Mouse (Mus musculus) embryonic facial prominence, embryonic 12.5 days (tissue): ENCODE measurements around the gene Myo6. TPM values are rescaled to one million over a fixed set of nuclear protein-coding genes. Genes with fewer than 3 reads are reported as not detected.

ENCODE experiments used
- ATAC-seq: fragments of 200-750 bp; cut with Nextera tagmentation; 2 replicates; pipeline ENCODE4 v1.8.0; 2017; ENCODE audit not compliant: insufficient number of reproducible peaks, insufficient read depth, low FRiP score, low TSS enrichment
- H3K27ac ChIP-seq: fragments of 300-500 bp; sonication (generic); 2 replicates; pipeline ENCODE4 v1.5.1; 2016; ENCODE audit warnings: mild to moderate bottlenecking
- H3K27me3 ChIP-seq: fragments of 300-500 bp; sonication (generic); 2 replicates; pipeline ENCODE4 v1.6.1; 2016; ENCODE audit warnings: mild to moderate bottlenecking, moderate library complexity
- H3K36me3 ChIP-seq: fragments of 300-500 bp; sonication (generic); 2 replicates; pipeline ENCODE4 v1.6.1; 2016; ENCODE audit warnings: mild to moderate bottlenecking
- H3K4me1 ChIP-seq: fragments of 300-500 bp; sonication (generic); 2 replicates; pipeline ENCODE4 v1.6.1; 2016
- H3K4me2 ChIP-seq: fragments of 300-500 bp; sonication (generic); replicated peaks from 2 replicates; pipeline ENCODE4 v1.6.1; 2016; ENCODE audit warnings: mild to moderate bottlenecking, moderate library complexity
- H3K4me3 ChIP-seq: fragments of 300-500 bp; sonication (generic); 2 replicates; pipeline ENCODE4 v1.5.1; 2016; ENCODE audit warnings: mild to moderate bottlenecking
- H3K9ac ChIP-seq: fragments of 300-500 bp; sonication (generic); 2 replicates; pipeline ENCODE4 v1.6.1; 2016; ENCODE audit warnings: mild to moderate bottlenecking, moderate library complexity
- H3K9me3 ChIP-seq: fragments of 300-500 bp; sonication (generic); 2 replicates; pipeline ENCODE4 v1.6.1; 2016; ENCODE audit warnings: mild to moderate bottlenecking, moderate library complexity
- WGBS: fragments of 180-500 bp; shearing (Covaris S2); methylation state at CpG from one replicate; pipeline ENCODE4 v1.1.7; 2016; 5-methylcytosine and 5-hydroxymethylcytosine counted together
- polyA plus RNA-seq: library from polyadenylated mRNA; unstranded; fragments of >200 nt; fragmentation: Nextera tagmentation; extraction: Ambion mirVana; gene quantifications from 2 replicates; pipeline ENCODE4 v1.2.1, GENCODE M21; 2016

The Myo6 gene
- 12.6 and 15.0 TPM in 2 replicates for polyA plus RNA-seq

DNA sequence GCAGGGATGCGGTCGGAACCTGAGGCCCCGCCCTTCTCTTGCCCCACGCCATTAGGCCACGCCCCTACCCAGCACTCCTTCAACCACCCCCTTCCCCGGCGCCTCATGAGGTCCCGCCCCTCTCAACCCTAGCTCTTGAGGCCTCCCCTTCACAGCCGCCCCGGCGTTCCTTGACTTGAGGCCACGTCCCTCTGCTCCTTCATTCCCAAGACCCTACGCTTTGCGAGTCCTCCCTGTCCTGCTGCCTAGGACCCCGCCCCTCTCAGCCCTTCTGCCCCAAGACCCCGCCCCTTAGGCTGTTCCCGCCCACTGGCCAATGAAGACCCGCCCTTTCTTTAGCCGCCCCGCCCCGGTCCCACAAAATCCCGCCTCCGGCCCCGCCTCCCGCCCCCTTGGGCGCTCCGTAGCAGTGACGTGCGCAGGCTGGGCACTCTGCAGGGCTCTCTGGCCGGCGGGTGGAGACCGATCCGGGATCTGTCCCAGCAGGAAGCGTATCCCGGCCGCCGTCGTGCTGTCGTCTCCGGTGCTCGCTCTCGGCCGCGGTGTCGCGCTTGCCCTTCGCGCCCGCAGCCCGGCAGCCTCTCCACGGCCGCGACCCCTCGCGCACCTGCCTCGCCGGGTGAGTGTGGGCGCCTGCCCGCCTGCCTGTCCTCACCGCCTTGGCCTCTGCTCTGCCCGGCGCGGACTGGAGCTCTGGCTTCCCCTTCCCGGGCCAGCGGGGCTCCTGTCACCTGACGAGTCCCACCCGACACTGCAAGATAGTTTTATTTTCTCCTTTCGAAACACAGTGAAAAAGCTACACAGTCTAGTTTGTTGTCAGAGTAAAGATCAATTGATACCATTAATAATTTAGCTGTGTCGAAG is at the start of gene Myo6:
Myo6 (plus strand) TSS at position 421 of the 864 bp plus-strand sequence.
- H3K9ac ChIP-seq: peak within 1 kb of the TSS; percentile 73
- peaks cover 10% of the 10 kb centered on the region for H3K4me1 ChIP-seq
- peak within 1 kb of the TSS; percentile 79 for H3K4me3 ChIP-seq
- no peaks in the 10 kb centered on the region for H3K36me3 ChIP-seq
- under 1% methylated on average over 69 of the region's 69 CpGs for WGBS
- H3K27me3 ChIP-seq: no peaks in the 10 kb centered on the region
- peak within 1 kb of the TSS; percentile 76 for H3K27ac ChIP-seq
- peak; percentile 97 for ATAC-seq
- no peaks in the 10 kb centered on the region for H3K9me3 ChIP-seq
- H3K4me2 ChIP-seq: peak within 1 kb of the TSS; percentile 82

DNA sequence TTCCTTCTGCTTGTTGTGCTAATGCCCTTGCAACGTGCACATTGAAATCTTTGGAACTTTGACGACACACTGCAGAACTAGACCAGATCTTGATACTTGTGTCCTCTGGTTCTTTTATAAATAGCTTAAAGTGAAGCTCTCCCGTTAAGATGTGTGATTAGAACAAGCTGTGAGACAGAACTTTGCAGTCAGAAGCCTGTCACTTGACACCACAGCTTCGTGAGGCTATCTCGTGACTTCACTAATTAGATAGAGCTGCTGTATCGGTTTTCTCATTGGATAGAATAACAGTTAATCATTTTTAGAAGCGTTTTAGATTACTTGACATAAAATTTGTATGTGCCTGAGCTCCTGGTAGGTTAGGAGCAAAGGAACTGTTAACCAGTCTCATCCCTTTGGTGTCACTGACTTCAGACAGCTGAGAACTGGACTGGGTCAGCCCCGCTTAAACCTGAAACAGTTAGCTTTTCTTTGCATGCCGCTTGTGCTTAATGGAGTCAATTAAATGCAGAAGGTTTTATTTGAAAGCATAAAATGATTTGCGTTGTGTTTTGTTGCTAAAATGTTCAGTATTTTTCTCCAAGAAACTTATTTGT is 18.7 kb upstream of the Myo6 start:
- H3K36me3 ChIP-seq: peaks cover 31% of the 10 kb centered on the region
- WGBS: 30% methylated on average over 10 of the region's 10 CpGs

DNA sequence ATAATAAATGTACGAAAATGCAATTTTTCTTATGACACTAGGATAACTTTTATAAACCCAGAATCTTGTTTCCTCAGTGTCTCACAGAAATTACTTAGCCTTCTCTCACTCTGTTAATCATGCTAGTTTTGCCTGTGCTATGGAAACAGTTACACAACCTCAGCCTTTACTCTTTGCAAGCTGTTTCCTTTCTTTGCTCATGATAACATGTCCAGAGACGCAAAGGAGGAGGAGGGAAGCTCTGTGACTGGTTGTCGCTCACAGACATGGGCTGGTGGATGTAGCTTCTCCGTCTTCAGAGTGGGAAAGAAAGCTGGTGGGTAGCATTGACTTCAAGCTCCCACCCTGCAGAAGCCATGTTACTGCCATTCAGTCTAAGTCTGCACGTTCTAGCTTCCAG is 15.2 kb upstream of the Myo6 start:
- H3K4me1 ChIP-seq: no peaks in the 10 kb centered on the region
- no peak overlapping the region for H3K4me2 ChIP-seq
- H3K9ac ChIP-seq: no peak overlapping the region
- H3K36me3 ChIP-seq: peaks cover 18% of the 10 kb centered on the region; the same call in 1 of the 2 replicates
- 88% methylated on average over 5 of the region's 5 CpGs for WGBS
- ATAC-seq: no peak
- no peak overlapping the region for H3K27ac ChIP-seq
- no peak overlapping the region for H3K4me3 ChIP-seq
- no peaks in the 10 kb centered on the region for H3K9me3 ChIP-seq
- H3K27me3 ChIP-seq: no peaks in the 10 kb centered on the region

More for the DNA sequence above, 18.7 kb upstream of the Myo6 start:
- Histone ChIP-seq H3K27ac (0 out of 2 replicates have a peak overlapping the region, but pooled peaks have one; percentile 19), H3K4me2 (no peak overlapping the region), H3K27me3 (no peaks in the 10 kb centered on the region), H3K9me3 (no peaks in the 10 kb centered on the region), H3K9ac (no peak overlapping the region), H3K4me3 (no peak overlapping the region), H3K4me1 (no peaks in the 10 kb centered on the region)
- ATAC-seq: no peak; the same call in 1 of the 2 replicates

DNA sequence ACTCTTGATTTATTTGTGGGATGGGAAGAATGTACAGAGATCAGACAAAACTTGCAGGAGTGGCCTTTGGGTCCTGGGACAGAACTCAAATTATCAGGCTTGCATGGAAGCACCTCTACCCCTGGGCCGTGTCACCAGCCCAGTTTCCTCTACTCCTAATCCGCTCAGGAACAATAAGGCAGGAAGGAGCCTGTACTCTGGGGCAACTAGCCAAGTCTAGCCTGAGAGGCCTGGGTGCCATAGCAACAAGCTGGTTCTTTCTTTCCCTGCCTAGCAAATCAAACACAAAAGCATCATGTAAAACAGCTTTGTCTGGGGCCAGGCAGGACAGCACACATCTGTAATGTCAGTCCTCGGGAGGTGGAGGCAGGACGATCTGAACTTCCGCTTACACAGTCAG is 9.6 kb upstream of the Myo6 start:
- Histone ChIP-seq H3K27ac (no peak overlapping the region), H3K9ac (no peak overlapping the region), H3K36me3 (peaks cover 8% of the 10 kb centered on the region; the same call in 1 of the 2 replicates), H3K27me3 (no peaks in the 10 kb centered on the region), H3K9me3 (no peaks in the 10 kb centered on the region), H3K4me2 (no peak overlapping the region), H3K4me1 (no peaks in the 10 kb centered on the region), H3K4me3 (no peak overlapping the region)
- ATAC-seq: no peak
- WGBS: 77% methylated on average over 5 of the region's 5 CpGs

DNA sequence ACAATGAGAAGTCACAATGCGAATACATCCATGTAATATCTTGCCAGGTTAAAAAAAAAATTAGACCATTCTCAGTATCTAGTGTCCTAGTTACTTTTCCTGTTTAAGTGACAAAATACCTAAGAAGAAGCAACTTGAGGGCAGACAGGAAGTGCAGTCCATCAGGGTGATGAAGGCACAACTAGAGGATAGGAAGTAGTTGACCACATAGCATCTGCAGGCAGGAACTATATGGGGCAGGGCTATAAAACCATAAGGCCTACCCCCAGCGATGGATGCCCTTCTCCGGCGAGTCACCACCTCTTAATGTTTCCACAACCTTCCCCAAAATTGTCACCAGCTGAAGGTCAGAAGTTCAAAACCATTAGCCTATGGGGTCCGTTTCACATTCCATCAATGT is 8.1 kb upstream of the Myo6 start:
- no peak overlapping the region for H3K4me3 ChIP-seq
- 50% methylated on average over 5 of the region's 5 CpGs for WGBS
- H3K4me1 ChIP-seq: no peaks in the 10 kb centered on the region
- H3K9ac ChIP-seq: no peak overlapping the region
- no peak for ATAC-seq
- H3K36me3 ChIP-seq: peaks cover 8% of the 10 kb centered on the region; the same call in 1 of the 2 replicates
- H3K9me3 ChIP-seq: no peaks in the 10 kb centered on the region
- H3K4me2 ChIP-seq: no peak overlapping the region
- H3K27me3 ChIP-seq: no peaks in the 10 kb centered on the region
- no peak overlapping the region for H3K27ac ChIP-seq

DNA sequence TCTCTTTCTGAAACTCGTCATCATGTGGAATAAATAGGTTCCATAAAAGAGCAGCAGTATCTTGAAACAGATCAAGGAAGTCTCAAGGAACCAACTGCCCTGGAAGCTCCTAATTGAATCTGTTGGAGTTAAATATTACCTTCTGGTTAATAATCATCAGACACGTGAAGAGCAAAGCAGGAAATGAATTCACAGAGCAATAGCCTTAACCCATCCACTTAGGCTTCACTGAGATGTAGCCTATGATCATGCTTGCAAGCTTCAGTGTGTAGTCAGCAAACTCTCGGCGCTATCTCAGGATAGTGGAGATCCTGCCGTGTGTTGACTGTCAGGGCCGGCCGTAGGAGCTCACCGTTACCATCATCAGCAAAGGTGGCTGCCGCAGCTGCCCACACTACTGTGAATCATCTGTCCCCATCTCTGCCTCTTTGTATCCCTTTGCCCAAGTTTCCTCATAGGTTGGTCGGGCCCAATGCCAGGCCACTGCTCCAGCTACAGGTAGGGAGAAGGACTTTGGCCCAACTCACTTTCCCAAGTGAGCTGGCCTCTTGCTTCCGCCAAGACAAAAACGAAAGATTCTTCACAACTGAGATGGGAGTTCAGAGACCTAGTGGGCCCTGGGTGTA is 6.9 kb upstream of the Myo6 start:
- Histone ChIP-seq H3K4me1 (no peaks in the 10 kb centered on the region), H3K27ac (no peak overlapping the region), H3K4me3 (no peak overlapping the region), H3K9me3 (no peaks in the 10 kb centered on the region), H3K27me3 (no peaks in the 10 kb centered on the region), H3K36me3 (peaks cover under 1% of the 10 kb centered on the region; the same call in 1 of the 2 replicates), H3K4me2 (no peak overlapping the region), H3K9ac (no peak overlapping the region)
- ATAC-seq: no peak
- WGBS: 83% methylated on average over 12 of the region's 12 CpGs

DNA sequence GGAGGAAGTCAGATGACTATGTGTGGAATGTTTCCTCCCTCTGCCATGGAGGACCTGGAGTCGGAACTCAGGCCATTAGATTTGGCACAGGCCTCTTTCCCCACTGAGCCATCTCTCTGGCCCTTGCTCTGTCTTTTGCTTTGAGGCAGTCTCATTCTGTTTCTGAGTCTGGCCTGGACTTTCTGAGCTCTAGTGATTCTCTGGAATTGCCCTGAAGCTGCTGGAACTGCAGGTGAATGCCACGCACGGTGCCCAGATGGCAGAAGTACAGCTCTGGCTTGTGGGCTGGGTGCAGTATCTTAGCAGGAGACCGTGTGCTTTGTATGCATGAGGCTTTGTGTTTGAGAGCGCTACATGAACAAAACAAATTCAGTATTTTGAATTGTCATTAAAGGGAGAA is 5.9 kb upstream of the Myo6 start:
- 84% methylated on average over 5 of the region's 5 CpGs for WGBS
- H3K27me3 ChIP-seq: no peaks in the 10 kb centered on the region
- no peak for ATAC-seq
- H3K9me3 ChIP-seq: no peaks in the 10 kb centered on the region
- H3K27ac ChIP-seq: no peak overlapping the region
- no peak overlapping the region for H3K9ac ChIP-seq
- H3K4me3 ChIP-seq: no peak overlapping the region
- no peak overlapping the region for H3K4me2 ChIP-seq
- H3K4me1 ChIP-seq: 0 out of 2 replicates have a peak, but pooled peaks cover under 1% of the 10 kb centered on the region
- no peaks in the 10 kb centered on the region for H3K36me3 ChIP-seq

DNA sequence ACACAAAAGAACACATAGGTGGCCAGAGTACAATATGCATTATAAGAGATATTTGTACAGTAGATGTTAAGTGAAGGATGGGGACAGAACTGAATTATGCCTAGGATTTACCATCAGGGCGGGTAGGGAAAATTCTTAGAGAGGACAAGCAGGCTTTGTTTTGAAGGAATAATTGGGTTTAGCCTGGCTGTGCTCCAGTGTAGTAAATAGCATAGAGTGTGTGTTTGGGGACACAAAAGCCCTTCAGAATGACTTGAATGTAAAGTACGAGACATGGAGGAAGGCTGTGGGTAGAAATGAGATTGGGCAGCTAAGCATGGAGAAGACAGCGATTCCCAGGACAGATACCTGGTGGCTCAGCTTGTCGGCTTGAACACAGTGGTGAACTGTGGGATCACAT is 3.4 kb upstream of the Myo6 start:
- Histone ChIP-seq H3K9me3 (no peaks in the 10 kb centered on the region), H3K27ac (no peak overlapping the region), H3K36me3 (no peaks in the 10 kb centered on the region), H3K9ac (no peak overlapping the region), H3K4me3 (no peak overlapping the region), H3K4me1 (peaks cover 8% of the 10 kb centered on the region), H3K4me2 (no peak overlapping the region), H3K27me3 (no peaks in the 10 kb centered on the region)
- ATAC-seq: no peak
- 80% methylated on average over 4 of the region's 4 CpGs for WGBS

DNA sequence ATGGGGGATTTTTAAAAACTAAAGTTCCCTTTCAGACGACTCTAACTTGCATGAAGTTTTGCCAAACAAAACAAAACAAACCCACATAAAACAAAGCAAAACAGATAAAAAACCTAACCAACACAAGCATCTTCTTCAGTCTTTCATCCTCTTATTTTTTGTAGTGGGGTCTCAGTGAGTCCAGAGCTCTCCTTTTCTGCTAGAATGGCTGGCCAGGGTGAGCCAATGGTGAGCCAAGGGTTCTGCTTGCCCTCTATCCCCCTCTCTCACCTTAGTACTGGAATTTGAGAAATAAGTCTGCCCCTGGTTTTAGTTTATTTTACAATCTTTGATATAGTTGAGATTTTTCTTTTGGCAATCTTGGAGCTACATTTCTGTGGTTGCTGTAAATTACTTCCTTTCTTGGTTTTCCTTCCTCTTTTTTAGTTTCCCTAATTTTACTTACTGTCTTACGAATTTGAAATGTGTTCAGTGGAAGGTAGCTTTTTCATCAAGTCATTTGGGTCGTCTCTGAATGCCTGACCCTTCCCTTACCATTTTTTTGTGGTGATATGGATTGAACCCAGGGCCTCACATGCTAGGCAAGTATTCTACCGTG is 1.6 kb upstream of the Myo6 start:
- no peak overlapping the region for H3K4me2 ChIP-seq
- peaks cover 10% of the 10 kb centered on the region for H3K4me1 ChIP-seq
- H3K27me3 ChIP-seq: no peaks in the 10 kb centered on the region
- no peak overlapping the region for H3K4me3 ChIP-seq
- 79% methylated on average over 4 of the region's 4 CpGs for WGBS
- H3K9me3 ChIP-seq: no peaks in the 10 kb centered on the region
- H3K27ac ChIP-seq: no peak overlapping the region
- no peaks in the 10 kb centered on the region for H3K36me3 ChIP-seq
- ATAC-seq: no peak
- H3K9ac ChIP-seq: no peak overlapping the region

DNA sequence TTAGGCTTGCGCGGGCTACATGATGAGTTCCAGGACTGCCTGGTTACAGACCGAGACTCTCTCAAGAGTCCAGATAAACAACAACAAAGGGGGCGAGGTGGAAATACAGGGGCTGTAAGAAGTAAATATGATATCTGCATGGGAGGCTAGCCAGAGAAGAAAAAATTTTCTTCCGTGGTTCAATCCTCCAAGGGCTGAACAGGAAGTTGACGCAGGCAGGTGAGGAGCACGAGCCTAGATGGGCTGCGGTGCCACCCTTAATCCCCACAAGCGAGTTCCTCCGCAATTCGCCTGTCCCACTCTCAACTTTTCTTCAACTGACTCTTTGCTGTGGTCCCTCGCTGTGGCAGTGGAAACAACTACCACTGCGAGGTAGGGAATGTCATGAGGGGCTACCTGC is 640 bp upstream of the Myo6 start:
- no peaks in the 10 kb centered on the region for H3K36me3 ChIP-seq
- H3K4me2 ChIP-seq: peak overlapping the region; percentile 82
- H3K27ac ChIP-seq: 0 out of 2 replicates have a peak overlapping the region, but pooled peaks have one; percentile 76
- H3K4me1 ChIP-seq: peaks cover 10% of the 10 kb centered on the region
- H3K27me3 ChIP-seq: no peaks in the 10 kb centered on the region
- peak overlapping the region; percentile 73 for H3K9ac ChIP-seq
- H3K4me3 ChIP-seq: peak overlapping the region; percentile 79
- H3K9me3 ChIP-seq: no peaks in the 10 kb centered on the region
- no peak for ATAC-seq
- WGBS: 4% methylated on average over 13 of the region's 13 CpGs

DNA sequence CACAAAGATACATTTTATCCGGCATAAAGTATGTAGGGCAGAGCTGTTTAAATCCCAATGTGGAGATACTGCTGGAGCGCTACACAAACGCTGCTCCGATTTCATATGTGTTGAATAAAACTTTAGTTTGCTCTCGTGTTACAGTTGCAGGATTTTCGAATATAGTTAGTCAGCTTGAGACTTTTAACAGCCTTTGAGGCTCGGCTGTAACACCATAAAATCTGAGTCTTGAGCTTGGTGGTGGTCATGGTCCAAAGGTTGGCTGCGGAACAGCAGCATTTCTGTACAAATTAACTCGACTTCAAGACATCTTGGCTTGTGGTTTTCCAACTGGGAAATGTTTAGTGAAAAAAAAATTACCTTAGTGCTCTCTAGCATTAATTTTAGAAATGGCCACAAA is 859 bp downstream of the Myo6 start:
- Histone ChIP-seq H3K36me3 (no peaks in the 10 kb centered on the region), H3K9ac (no peak overlapping the region), H3K9me3 (no peaks in the 10 kb centered on the region), H3K4me2 (peak overlapping the region; percentile 82), H3K4me1 (peaks cover 10% of the 10 kb centered on the region), H3K27ac (no peak overlapping the region), H3K4me3 (peak overlapping the region; percentile 79), H3K27me3 (no peaks in the 10 kb centered on the region)
- WGBS: 35% methylated on average over 9 of the region's 9 CpGs
- no peak for ATAC-seq
